Mouse (Mus musculus) cerebellum, postnatal 25 days (tissue): ENCODE measurements around the gene Slc24a3.

Experiments used
- DNase-seq, 2 experiments: peaks; one replicate each; pipeline ENCODE4 v3.0.0; 2021; ENCODE audit warnings: mixed read lengths in 2 of 2

Slc24a3 gene

DNA sequence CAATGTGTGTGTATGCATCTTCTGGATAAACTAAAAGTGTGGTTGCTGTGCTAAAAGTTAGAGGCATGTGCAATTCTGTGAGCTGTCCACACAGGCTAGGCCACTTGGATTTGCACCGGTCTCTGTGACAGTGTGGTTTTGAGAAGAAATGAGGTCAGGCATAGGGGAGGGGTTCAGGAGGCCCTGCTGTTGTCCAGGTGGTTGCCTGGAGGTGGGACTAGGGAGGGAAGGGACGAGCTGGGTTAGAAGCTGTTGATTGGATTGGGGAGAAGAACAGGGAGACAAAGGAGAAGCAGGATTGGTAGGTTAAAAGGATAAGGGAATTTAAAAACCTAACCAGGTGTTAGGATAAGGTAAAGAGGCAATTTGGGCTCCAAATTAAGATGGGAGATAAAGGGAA, 201.1 kb downstream of the Slc24a3 start:
- DNase-seq, result peak; percentile 64 to 71

DNA sequence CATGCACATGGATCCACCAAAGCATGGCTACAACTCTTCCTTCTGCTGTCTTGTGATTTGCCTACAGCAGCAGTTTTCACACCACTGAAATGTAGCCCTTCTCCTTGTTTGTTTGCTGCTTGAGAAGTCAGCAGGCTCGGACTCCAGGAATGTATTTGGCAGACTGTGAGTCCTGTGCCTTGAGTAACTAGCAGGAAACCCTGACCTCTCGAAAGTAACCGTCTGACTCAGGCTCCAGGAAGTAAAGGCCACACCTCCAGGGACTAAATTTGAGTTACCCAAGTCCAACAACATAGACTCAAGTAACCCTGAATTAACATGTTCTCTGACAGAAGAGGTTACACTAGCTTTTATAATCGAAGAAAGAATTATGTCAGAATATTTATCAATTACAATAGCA, 203.2 kb downstream of the Slc24a3 start:
- no peak for DNase-seq

GRCm38 (mm10) chr2:145373803-145374202, 206.2 kb downstream of the Slc24a3 start:
- no peak for DNase-seq

- peak; percentile 87 to 94 for DNase-seq
Measured at GRCm38 (mm10) chr2:145382908-145383770, 215.6 kb downstream of the Slc24a3 start.

DNA sequence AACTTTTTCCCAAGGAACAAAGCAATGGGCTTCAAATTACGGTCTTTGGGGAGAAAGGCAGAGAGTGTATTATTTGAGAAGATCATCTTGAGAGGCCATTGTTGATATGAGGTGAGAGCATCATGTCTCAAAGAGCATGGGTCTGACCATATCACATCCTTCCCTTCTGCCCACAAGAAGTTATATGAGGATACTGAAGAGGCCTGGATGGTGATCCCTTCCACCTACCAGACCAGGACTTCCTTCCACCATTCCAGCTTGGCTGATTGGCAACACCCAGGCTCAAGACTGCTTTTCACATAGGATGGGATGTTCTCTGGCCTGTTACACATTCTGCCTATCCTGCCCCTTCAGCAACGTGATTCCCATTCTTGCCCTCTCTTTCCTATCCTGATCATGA, 216.7 kb downstream of the Slc24a3 start:
- no peak for DNase-seq

GRCm38 (mm10) chr2:145385220-145385619, 217.7 kb downstream of the Slc24a3 start:
- DNase-seq, result no peak

DNA sequence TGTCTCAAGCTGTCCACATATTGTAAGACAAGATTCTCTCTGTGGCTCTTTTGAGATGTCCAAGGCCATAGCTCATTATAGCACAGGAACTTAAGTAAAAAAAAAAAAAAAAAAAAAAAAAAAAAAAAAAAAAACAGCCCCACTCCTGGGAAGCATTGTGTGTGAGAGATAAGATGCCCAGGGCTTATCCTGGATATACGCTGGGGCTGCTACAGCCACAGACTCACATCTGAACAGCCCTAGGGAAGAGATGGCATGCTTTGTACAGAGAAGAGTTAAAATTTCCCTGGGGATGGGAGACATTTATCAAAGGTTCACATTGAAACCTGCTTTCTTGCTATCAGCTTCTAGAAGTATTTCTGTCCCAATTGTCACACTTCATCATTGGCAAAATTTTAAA, 218.2 kb downstream of the Slc24a3 start:
- DNase-seq, result no peak

DNA sequence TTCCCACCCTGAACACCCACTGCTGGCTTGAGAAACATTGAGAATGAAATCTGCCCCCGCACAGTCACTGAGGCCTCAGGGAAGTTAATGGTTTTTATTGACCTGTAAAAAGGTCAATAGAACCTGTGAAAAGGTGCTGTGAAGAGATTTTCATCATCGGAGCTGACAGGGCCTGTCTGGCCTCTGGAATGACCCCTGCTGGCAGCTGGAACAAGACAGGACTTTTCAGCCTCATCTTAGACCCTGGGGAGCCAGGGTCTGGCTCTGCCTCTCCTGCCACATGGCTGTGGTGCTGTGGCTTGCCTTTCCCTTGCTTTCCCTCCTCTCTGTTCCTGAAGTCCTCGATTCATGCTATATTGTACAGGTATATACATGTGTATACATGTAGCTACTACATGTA, 228.2 kb downstream of the Slc24a3 start:
- no peak for DNase-seq

DNA sequence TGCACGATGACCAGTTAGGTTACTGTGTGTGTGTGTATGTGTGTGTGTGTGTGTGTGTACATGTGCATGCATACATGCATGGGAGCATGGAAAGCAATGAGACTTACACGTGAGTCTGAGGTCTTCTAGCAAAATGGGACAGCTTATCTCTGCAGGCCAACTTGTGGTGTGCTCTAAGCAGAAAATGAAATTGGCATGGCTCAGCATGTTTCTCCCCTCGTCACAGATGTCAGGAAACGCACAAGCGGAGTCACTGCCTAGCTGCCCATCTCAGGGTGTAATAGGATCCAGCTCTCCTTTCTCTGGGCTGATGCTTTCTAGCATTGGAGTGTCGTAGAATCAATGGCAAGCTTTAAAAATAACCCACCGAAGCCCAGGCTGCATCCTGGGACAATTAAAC, 229.0 kb downstream of the Slc24a3 start:
- no peak for DNase-seq

DNA sequence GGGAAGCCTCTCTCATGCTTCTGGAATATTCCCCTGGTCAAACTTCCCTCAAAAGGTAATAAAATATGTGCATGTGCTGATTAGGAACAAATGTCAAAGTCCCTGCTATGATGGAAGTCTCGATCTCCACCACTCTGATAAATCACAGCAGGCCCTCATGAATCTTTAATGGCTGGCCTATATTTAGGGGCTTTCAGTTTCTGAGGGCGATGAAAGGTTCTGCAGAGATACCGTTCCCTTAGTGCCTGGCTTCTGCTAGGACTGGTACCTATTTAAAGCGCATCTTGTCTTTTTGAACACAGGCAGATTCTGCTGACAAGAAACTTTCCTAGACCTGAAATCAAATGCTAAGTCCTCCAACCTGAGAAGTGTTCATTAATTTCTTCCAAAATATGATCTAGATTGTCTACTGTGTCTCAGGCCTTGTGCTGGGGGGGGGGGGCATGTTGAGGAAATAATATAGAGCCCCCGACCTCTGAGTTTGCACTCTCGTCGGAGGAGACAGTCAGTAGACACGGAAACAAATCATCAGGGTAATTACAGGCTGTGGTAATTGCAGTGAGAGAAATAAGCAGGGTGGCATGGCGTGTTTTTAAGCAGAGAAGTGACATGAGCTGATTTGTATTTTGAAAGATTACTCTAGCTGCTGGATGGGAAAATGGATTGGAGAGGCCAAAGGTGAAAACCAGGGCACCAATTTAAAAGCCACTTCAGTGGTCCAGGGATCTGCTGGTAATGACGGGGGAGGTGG, 230.1 kb downstream of the Slc24a3 start:
- no peak for DNase-seq

GRCm38 (mm10) chr2:145401240-145401805, 233.8 kb downstream of the Slc24a3 start:
- no peak for DNase-seq

DNA sequence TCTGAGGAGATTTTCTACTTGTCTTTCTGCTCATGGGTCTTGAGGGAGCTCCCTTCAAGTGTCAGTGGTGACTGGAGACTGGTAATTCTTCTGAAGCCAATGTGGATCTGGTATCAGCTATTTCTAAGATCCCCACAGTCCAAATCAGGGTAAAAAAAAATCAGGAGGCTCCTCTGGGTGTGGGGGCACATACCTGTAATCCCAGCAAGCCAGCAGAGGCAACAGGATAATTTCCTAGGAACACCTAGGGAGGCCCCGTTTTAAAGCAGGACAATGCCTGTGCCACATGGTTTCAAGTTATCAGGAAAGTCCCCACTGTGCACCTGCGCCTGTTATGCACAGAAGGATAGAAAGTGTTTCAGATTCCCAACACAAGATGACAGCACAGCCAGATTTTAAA, 234.4 kb downstream of the Slc24a3 start:
- DNase-seq, result no peak

GRCm38 (mm10) chr2:145404818-145405531, 237.4 kb downstream of the Slc24a3 start:
- no peak for DNase-seq

DNA sequence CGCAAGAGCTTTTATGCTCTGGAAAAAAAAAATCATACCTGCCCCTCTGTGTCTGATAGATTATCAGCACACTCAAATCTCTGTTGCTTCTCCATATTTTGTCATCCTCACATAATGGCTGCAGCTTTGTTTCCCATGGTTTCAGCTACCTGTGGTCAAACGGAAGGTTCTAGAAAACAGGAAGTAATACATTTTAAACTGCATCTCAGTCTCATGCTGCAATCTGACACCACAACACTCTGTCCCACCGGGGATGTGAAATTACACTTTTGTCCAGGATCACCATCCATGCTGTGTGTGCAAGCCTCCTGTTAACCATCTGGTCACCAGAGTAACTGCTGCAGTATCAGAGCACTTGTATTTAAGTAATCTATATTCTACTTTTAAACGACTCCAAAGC, 238.2 kb downstream of the Slc24a3 start:
- no peak for DNase-seq

GRCm38 (mm10) chr2:145417738-145418137, 250.2 kb downstream of the Slc24a3 start:
- no peak for DNase-seq

GRCm38 (mm10) chr2:145419078-145419477, 251.5 kb downstream of the Slc24a3 start:
- no peak for DNase-seq

GRCm38 (mm10) chr2:145420967-145421888, 253.7 kb downstream of the Slc24a3 start:
- DNase-seq, result no peak

- no peak for DNase-seq
Measured at GRCm38 (mm10) chr2:145421889-145422212, 254.3 kb downstream of the Slc24a3 start.

- DNase-seq, result no peak
Measured at GRCm38 (mm10) chr2:145429982-145430381, 262.4 kb downstream of the Slc24a3 start.

- no peak for DNase-seq
Measured at GRCm38 (mm10) chr2:145434068-145434467, 266.5 kb downstream of the Slc24a3 start.

GRCm38 (mm10) chr2:145438336-145438735, 270.8 kb downstream of the Slc24a3 start:
- DNase-seq, result no peak

- no peak for DNase-seq
Measured at GRCm38 (mm10) chr2:145439755-145440154, 272.2 kb downstream of the Slc24a3 start.
